Mouse (Mus musculus) skeletal muscle tissue, adult 2 months (tissue): ENCODE results near the gene Pole3.

Experiments used
- DNase-seq: peaks from one replicate; pipeline ENCODE4 v3.0.0-alpha.2; 2012; ENCODE audit warnings: low read depth, low spot score

The Pole3 gene

DNA sequence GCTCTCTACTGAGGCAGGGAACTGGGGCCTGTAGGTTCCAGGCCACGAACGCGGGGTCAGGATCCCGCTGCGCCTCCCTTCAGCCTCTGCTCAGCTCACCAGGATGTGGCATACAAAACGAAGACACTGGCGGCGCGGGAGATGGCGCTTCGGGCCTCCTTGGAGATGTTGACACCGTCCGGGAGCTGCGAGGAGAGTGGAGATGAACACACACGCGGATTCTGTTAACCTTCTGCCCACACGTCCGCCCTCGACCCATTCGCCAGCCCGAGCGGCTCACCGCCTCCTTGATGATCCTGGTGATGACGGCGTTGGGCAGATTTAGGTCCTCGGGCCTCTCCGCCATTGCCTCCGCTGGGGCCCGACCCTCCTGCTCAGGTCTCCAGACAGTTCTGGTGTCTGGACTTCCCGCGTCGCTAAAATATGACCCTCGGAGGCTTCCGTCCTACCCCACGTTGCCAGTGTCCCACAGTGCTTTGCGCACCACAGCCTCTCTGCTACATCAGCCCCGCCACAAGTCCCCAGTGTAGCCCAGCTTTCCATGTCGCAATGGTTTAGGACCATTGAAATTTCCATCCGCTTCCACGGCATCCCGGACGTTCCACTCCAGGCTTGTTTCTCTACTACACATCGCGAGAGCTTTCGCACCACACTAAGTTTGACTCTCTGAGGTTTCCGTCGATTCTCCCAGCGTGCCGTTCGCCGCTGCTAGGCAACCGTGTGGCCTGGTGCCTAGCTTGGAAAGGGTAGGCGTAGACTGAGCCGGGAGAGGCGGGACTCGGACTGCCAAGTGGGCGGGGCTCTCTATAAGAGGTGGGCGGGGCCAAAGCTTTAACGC, at the start of gene Pole3, which contains the start of gene 4933430I17Rik:
TSS of gene Pole3 (minus strand) at position 418 of the 838 bp plus-strand sequence.
TSS of gene 4933430I17Rik (plus strand) at position 719 of the 838 bp plus-strand sequence.
- peak; percentile 97 for DNase-seq

DNA sequence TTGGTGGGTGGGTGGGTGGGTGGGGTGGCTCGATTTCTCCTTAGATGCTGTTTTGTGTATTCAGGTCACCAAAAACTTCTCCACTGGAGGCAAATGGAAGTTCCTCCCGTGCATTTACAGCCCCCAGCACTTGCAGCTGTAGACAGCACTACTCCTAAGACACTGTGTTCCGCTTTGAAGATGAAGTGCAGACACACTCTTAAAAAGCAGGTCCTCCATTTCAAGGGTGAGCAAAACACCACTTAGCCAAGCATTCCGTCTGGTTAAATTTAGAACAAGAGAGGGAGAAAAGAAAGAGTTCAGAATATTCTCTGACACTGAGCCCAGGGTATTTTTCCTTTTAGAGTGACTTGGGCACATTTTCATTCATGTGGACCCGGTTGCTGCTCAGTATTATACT, 45.2 kb upstream of the Pole3 start:
- no peak for DNase-seq

DNA sequence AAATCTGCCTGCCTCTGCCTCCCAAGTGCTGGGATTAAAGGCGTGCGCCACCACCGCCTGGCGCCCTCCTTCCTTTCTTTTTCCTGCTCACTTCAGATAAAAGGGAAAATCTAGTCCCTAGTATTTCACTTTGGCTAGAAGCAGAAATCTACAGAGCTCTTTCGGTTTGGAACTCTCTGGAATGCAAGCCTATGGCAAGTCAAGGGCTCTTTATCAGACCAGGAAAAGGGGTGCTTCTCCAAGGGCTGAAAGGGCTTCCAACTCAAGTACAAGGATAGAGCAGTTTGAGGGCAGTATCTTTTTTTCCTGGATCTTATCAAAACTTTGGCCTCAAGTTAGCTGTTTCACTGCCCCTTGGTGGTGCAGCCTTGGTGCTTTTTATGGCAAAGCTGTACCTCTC, 44.7 kb upstream of the Pole3 start:
- no peak for DNase-seq

GRCm38 (mm10) chr4:62568359-62568758, 43.5 kb upstream of the Pole3 start:
- no peak for DNase-seq

GRCm38 (mm10) chr4:62567696-62568095, 42.8 kb upstream of the Pole3 start:
- no peak for DNase-seq

- DNase-seq: no peak
Measured at GRCm38 (mm10) chr4:62566530-62566929, 41.7 kb upstream of the Pole3 start.

- DNase-seq: no peak
Measured at GRCm38 (mm10) chr4:62562006-62562405, 37.1 kb upstream of the Pole3 start.

DNA sequence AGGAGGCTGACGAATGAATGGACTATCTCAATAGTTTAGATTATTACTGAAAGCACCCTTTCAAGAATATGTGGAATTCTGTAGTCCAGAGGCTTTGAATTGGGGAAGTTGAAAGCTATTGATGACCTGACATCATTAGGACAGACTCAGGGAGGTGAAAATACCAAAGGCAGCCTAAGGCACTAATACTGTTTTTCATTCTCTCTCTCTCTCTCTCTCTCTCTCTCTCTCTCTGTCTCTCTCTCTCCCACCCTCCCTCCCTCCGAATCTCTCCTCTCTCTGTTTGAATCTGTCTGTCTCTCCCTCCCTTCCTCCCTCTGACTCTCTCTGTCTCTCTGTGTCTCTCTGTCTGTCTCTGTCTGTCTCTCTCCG, 36.7 kb upstream of the Pole3 start:
- no peak for DNase-seq

DNA sequence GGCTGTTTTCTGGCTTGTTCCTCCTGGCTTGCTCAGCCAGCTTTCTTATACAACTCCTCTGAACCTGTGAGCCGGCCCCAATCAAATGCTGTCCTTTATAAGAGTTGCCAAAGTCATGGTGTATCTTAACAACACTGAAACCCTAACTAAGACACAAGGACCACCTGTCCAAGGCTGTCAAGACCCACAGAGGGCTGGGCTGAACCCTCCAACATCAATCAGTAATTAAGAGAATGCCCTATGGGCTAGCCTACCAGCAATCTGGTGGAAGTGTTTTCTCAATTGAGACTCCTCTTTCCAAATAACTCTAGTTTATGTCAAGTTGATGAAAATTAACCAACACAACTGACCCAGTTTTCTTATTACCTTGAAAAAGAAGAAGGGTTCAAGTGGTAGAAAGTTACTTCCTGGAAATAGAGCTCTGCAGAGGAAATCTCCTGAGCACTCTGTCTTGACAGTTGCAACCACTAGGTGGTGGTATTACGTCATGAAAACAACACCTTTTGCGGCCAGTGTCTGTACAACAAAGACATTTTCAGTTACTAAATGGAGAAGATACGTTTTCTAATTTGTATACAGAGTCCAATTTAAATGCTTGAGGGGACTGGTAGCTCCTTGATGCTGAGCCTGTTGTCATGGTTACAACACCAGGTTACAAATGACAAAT, 36.2 kb upstream of the Pole3 start:
- peak; percentile 65 for DNase-seq

GRCm38 (mm10) chr4:62559797-62560329, 35.0 kb upstream of the Pole3 start, which contains the start of gene Rgs3:
Gene Rgs3, plus strand, starts transcription at chr4:62559847.
- no peak for DNase-seq

GRCm38 (mm10) chr4:62557436-62557835, 32.6 kb upstream of the Pole3 start:
- DNase-seq: no peak

DNA sequence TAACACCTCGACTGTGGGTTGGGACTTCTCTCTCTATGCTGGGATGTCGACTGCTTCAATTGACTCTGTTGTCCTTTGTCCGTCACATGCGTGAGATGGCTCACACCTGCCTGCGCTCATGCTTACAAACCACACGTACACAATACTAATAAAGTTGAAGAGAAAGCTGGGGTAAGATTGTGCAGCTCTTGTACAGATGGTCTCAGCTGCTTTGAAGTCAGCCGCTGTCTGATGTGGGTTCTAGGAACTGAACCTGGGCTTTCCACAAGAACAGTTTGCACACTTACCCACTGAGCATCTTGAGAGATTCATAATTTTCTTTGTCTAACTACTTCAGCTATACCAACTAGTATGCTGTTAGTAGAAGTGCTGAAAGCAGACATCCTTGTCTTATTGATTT, 27.1 kb upstream of the Pole3 start:
- DNase-seq: no peak

DNA sequence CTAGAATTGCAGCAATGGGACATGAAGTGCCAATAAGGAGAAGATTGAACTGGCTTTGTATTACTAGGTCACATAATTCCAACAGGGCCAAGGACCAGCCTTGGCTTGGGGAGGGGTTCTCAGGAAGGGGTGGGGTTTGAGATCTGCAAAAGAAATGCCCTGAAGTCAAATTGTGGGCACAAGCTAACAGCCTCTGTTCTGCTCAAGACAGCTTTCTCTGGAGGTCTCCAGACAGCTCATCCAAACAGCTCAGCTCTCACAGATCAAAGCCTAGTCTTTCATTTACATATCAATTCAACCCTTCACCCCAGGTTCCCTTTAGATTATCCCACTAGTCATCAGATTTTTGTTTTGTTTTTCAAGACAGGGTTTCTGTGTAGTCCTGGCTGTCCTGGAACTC, 19.9 kb upstream of the Pole3 start:
- DNase-seq: no peak

DNA sequence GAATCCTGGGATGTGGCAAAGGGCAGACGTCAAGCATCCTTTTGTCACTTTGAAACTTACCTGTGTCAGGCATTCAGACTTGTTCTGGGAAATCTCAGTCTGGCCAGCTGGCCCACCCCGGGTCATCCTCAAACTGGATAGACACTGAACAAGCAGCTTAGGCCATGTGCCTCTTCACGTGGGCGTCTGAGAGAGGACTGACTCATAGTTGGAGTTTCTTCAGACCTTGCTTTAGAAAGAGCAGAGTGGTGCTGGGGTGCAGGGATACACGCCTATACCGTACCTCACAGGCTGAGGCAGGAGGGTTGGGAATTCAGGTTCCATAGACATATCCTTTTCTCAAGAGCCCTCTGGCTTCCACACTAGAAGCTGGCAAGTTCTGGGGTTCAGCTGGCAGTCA, 18.9 kb upstream of the Pole3 start:
- no peak for DNase-seq

GRCm38 (mm10) chr4:62541802-62542201, 16.9 kb upstream of the Pole3 start:
- no peak for DNase-seq

DNA sequence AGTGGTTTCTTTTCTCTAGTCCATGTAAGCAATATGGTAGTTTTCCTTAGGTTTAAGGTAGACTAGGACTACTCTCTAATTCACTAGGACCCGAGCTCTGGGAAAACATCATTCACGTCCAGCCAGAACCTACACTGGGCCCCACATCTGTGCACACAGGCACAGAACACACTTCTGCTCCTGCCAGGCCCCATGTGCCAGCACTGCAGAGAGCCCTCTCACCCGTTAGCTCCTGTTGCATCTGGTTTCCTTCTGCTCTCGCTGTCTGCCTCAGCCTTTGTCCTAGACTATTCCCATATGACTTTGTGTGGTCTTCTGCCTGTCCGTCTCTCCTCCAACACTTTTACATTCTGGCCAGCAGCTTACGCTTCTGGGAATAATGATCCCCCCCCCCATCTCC, 8.9 kb upstream of the Pole3 start:
- no peak for DNase-seq

- no peak for DNase-seq
Measured at GRCm38 (mm10) chr4:62527655-62528054, 2.8 kb upstream of the Pole3 start.

DNA sequence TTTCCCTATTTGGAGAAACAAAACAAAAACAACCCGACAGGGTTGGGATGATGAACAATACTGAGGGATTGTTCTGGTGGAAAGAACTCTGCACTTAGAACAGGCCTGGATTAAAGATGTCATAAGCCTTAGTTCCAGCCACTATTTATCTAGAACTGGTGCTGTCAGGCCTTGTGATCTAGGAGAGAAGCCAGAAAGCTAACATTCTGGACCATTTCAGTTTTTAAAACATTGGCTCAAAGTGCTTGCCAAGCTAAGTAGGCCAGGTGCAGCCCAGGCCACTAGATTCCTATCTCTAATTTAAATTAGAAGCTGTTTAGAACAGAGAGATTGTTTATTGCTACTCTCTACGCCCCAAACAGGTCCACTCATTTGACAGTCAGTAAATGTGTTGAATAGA, 1.4 kb upstream of the Pole3 start:
- DNase-seq: no peak

DNA sequence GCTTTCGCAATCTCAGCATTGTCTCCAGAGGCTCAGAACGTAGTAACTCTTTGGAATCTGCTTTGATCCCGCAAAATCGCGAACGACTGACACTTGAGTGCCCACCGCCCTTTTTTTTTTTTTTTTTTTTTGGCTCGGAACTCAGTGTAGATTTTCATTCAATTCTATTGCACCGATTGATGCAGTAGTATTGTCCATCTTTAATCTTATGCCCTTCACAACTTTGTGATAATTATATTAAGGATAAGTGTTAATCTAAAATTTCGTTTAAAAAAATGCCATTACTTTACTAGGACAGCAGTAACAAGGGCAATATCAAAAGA, 582 bp upstream of the Pole3 start:
- DNase-seq: no peak

GRCm38 (mm10) chr4:62520892-62521400, 3.9 kb downstream of the Pole3 start:
- no peak for DNase-seq

DNA sequence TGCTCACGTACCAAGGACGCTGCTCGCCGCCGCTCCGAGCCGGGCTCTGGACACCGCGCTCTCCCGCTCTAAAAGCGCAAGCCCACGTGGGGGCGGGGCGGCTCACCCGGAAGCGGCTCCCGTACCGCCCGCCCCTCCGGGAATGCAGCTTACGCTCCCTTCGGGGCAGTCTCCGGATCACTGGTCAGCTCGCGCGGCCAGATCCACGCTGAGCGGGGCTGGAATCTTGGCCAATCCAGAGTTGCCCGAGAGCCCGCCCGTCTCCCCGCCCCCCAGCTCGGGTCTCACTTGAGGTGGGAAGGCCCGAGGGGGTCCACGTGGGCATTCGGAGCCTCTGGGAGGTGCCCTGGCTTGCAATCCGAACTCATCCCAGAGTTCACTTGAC, 5.0 kb downstream of the Pole3 start, which contains the start of gene Alad:
TSS of gene Alad (minus strand) at position 70 of the 385 bp plus-strand sequence.
- peak; percentile 73 for DNase-seq

GRCm38 (mm10) chr4:62519122-62519848, 5.6 kb downstream of the Pole3 start:
- no peak for DNase-seq
